Mouse (Mus musculus) E14TG2a.4 (cell line): ENCODE results near the gene Fam186a.
A peak's percentile ranks its signal among the peaks of the same experiment; 100 is the strongest.

Source experiments
- H3K27me3 ChIP-seq: 2 replicates; pipeline ENCODE4 v1.6.1; 2014; ENCODE audit warnings: low read length, control low read depth; ENCODE audit not compliant: insufficient read depth
- H3K36me3 ChIP-seq: 2 replicates; pipeline ENCODE4 v1.6.1; 2014; ENCODE audit warnings: low read length, control low read depth; ENCODE audit not compliant: insufficient read depth
- H3K4me1 ChIP-seq: replicated peaks from 2 replicates; pipeline ENCODE4 v1.6.1; 2014; ENCODE audit warnings: low read depth, low read length, control low read depth
- H3K4me3 ChIP-seq: replicated peaks from 2 replicates; pipeline ENCODE4 v1.5.1; 2014; ENCODE audit warnings: mild to moderate bottlenecking, low read length
- H3K9me3 ChIP-seq: 2 replicates; pipeline ENCODE4 v1.6.1; 2014; ENCODE audit warnings: low read length, control low read depth
- CTCF ChIP-seq: conservative IDR thresholded peaks from 2 replicates; pipeline ENCODE4 v1.5.1; 2014; ENCODE audit warnings: low read length
- NANOG ChIP-seq: IDR thresholded peaks from 2 replicates; pipeline ENCODE4 v1.6.1; 2014; ENCODE audit warnings: borderline replicate concordance, low read length, mixed read lengths
- POU5F1 ChIP-seq: IDR thresholded peaks from 2 replicates; pipeline ENCODE4 v1.6.1; 2014; ENCODE audit warnings: low read length, borderline replicate concordance

Gene Fam186a

DNA sequence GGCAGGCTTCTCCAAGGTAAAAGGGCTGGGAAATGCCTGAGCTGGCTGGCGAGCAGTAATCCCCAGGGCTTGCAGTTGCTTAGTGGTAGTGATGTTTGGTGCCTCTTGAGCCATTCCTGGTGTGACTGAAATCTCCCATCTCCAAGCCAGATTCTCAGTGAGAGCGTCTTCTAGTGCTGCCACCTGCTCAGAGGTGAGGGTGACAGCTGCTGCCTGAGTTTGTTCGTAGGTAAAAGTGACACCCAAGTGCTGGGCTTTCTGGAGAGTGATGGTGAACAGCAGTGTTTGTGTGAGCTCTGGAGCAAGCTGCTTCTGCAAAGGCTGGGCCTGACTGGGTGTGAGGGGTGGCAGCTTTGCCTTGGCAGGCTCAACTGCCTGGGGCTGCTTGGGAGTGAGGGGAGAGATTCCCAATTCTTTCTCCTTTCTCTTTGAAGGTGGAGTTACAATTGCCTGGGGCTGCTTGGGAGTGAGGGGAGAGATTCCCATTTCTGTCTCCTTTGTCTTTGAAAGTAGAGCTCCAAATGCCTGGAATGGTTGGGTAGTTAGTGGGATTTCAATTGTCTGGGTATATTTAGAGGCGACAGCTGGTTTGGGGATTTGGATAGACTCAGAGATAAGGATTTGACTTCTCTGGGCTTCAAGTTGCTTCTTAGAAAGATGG, 25.8 kb downstream of the Fam186a start:
- H3K9me3 ChIP-seq: peaks cover 16% of the 10 kb centered on the region
- H3K4me3 ChIP-seq: no peak overlapping the region
- H3K36me3 ChIP-seq: no peaks in the 10 kb centered on the region; the same call in 1 of the 2 replicates
- no peak for TF ChIP-seq CTCF
- H3K4me1 ChIP-seq: peaks cover 19% of the 10 kb centered on the region
- H3K27me3 ChIP-seq: no peaks in the 10 kb centered on the region

DNA sequence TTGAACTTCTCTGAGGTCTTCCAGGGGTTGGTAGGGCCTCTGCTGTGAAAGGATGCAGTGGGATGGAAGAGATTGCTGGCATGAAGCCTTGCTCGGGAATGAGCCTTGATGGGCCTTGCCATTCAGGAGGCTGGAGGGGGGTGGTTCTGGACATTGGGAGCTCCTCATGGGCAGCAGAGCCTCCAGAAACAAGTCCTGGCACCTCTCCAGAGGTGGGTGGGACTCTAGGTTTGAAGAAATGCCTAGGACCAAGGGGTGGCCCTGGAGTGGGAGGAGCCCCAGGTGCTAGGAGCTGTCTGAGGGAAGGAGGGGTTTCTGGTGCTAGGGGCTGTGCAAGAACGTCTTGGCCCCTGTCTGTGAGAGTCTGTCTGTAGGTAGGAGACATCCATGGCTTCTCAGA, 26.4 kb downstream of the Fam186a start:
- no peaks in the 10 kb centered on the region for H3K27me3 ChIP-seq
- no peak for TF ChIP-seq POU5F1
- no peak for TF ChIP-seq CTCF
- TF ChIP-seq NANOG: no peak
- no peaks in the 10 kb centered on the region; the same call in 1 of the 2 replicates for H3K36me3 ChIP-seq
- peaks cover 10% of the 10 kb centered on the region for H3K9me3 ChIP-seq
- H3K4me3 ChIP-seq: no peak overlapping the region
- H3K4me1 ChIP-seq: peaks cover 19% of the 10 kb centered on the region

- TF ChIP-seq CTCF (no peak), NANOG (no peak), POU5F1 (no peak)
- peaks cover 19% of the 10 kb centered on the region for H3K4me1 ChIP-seq
- H3K9me3 ChIP-seq: no peaks in the 10 kb centered on the region
- H3K4me3 ChIP-seq: no peak overlapping the region
- no peaks in the 10 kb centered on the region for H3K27me3 ChIP-seq
- H3K36me3 ChIP-seq: no peaks in the 10 kb centered on the region
Observed at GRCm38 (mm10) chr15:99937841-99938240, 29.0 kb downstream of the Fam186a start.

- Histone ChIP-seq H3K36me3 (no peaks in the 10 kb centered on the region), H3K4me3 (no peak overlapping the region), H3K4me1 (peaks cover 18% of the 10 kb centered on the region), H3K27me3 (no peaks in the 10 kb centered on the region), H3K9me3 (no peaks in the 10 kb centered on the region)
- TF ChIP-seq CTCF (no peak), NANOG (no peak), POU5F1 (no peak)
Observed at GRCm38 (mm10) chr15:99936659-99937058, 30.2 kb downstream of the Fam186a start.

DNA sequence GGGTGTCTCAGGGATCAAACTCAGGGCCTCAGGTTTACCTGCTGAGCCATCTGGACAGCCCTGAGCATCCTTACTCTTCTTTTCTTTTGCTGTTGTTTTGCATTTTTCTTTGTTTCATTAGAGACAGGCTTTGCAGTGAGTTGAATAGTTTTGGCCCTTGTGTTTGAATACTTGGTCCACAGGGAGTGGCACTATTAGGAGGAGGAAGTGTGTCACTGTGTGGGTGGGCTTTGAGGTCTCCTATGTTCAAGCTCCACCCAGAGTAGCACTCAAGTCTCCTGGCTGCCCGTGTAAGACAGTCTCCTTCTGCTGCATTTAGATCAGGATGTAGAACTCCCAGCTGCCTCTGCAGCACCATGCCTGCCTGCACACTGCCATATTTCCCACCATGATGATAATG, 32.4 kb downstream of the Fam186a start:
- no peak for TF ChIP-seq POU5F1
- no peak for TF ChIP-seq CTCF
- no peak for TF ChIP-seq NANOG
- Histone ChIP-seq H3K36me3 (no peaks in the 10 kb centered on the region), H3K4me1 (peaks cover 10% of the 10 kb centered on the region; the same call in 1 of the 2 replicates), H3K27me3 (peaks cover 4% of the 10 kb centered on the region; the same call in 1 of the 2 replicates), H3K4me3 (no peak overlapping the region), H3K9me3 (no peaks in the 10 kb centered on the region)

GRCm38 (mm10) chr15:99931231-99931630, 35.6 kb downstream of the Fam186a start:
- TF ChIP-seq POU5F1 (no peak), CTCF (no peak), NANOG (no peak)
- H3K27me3 ChIP-seq: peaks cover 4% of the 10 kb centered on the region; the same call in 1 of the 2 replicates
- no peaks in the 10 kb centered on the region for H3K9me3 ChIP-seq
- H3K36me3 ChIP-seq: no peaks in the 10 kb centered on the region
- H3K4me1 ChIP-seq: peaks cover 10% of the 10 kb centered on the region; the same call in 1 of the 2 replicates
- peak overlapping the region; percentile 70 for H3K4me3 ChIP-seq

GRCm38 (mm10) chr15:99919601-99920158, 47.2 kb downstream of the Fam186a start:
- no peak for TF ChIP-seq NANOG
- TF ChIP-seq CTCF: no peak
- no peak for TF ChIP-seq POU5F1
- no peaks in the 10 kb centered on the region for H3K27me3 ChIP-seq
- no peaks in the 10 kb centered on the region for H3K9me3 ChIP-seq
- no peak overlapping the region for H3K4me3 ChIP-seq
- H3K36me3 ChIP-seq: no peaks in the 10 kb centered on the region
- H3K4me1 ChIP-seq: peaks cover 22% of the 10 kb centered on the region

DNA sequence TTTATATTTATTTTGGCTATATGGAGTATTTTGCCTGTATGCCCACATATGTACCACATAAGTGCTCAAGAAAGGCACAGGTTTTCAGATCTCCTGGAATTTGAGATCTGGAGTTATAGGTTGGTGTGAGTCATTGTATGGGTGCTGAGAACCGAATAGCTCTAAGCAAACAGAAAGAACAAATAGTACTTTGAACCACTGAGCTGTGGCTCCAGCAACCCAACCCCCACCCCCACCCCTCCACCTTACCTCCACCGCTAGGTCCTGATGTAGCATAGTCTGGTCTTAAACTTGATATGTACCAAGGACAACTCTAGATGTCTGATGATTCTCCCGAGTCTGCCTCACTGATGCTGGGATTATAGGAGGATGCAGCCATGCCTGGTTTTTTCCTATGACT, 49.6 kb downstream of the Fam186a start:
- Histone ChIP-seq H3K9me3 (no peaks in the 10 kb centered on the region), H3K36me3 (no peaks in the 10 kb centered on the region), H3K4me1 (peaks cover 24% of the 10 kb centered on the region), H3K4me3 (no peak overlapping the region), H3K27me3 (no peaks in the 10 kb centered on the region)
- TF ChIP-seq POU5F1 (no peak), CTCF (no peak), NANOG (no peak)

DNA sequence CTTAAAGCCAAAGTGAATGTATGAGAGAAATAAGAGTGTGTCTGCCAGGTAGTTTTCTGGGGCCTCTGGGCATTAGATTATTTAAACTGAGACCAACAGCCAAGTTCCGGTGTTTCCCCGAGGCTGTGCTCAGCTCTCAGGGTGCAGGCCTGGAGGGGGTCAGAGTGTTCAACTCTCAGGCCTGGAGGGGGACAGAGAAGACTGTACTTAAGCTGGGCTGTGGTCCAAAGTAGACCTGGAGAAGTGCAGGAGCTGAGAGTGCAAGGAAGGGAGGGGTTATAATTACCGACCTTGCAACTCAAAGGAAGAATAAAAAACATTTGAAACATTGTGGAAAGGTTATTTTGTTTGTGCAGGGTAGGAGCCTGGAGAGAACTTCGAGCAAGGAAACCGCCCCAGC, 52.2 kb downstream of the Fam186a start:
- Histone ChIP-seq H3K4me3 (no peak overlapping the region), H3K27me3 (no peaks in the 10 kb centered on the region), H3K4me1 (peaks cover 20% of the 10 kb centered on the region), H3K36me3 (no peaks in the 10 kb centered on the region), H3K9me3 (no peaks in the 10 kb centered on the region)
- no peak for TF ChIP-seq NANOG
- no peak for TF ChIP-seq POU5F1
- no peak for TF ChIP-seq CTCF
